Mouse (Mus musculus) ES-Bruce4 (cell line): Measurements from ENCODE around the gene Elovl6.

Experiments used
- CTCF ChIP-seq: IDR thresholded peaks from one replicate; pipeline ENCODE4 v1.8.1; 2011; ENCODE audit warnings: low read depth, low read length
- EP300 ChIP-seq: IDR thresholded peaks from 2 replicates; pipeline ENCODE4 v1.6.1; 2011; ENCODE audit warnings: low read depth, low read length; ENCODE audit not compliant: insufficient read depth

GRCm38 (mm10) chr3:129682389-129682788 is 150.2 kb downstream of the Elovl6 start:
- TF ChIP-seq CTCF (no peak), EP300 (no peak)
